Mouse (Mus musculus): ENCODE measurements at regions not wholly inside any gene's neighbourhood (a gene's known extent, or its start where the extent isn't known, plus 50 kb on each side); places are given as distances from the start of the nearest gene placed in this dataset.

DNA sequence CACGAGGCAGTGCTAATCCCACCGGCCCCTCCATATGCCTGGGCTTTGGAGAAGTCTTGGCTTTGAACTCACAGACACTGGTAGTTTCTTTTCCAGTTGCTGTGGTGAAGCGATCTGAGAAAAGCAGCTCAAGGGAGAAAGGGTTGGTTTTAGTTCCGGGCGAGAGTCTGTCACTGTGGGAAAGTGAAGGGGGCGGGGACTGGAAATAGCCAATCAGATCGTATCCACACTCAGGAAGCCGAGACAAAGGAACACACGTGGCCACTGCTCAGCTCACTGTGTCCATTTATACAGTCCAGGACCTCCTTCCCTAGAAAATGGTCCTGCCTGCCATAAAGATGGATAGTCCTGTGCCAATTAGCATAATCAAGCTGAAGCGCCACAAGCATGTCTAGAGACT, 57.2 kb upstream of the Tgfbr2 start:
- in situ Hi-C loops (cut with MboI; ENCODE audit: low sequenced_read_pairs in 2 of 2, unreplicated experiment in 2 of 2): no loop called here
- Histone ChIP-seq H3K36me3 (ENCODE audit: control insufficient read depth, insufficient read depth, low read length, poor library complexity, severe bottlenecking) (no peaks in the 10 kb centered on the region), H3K27ac (ENCODE audit: insufficient read depth, low read depth, low read length, poor library complexity, severe bottlenecking) (no peak overlapping the region), H3K9ac (ENCODE audit: insufficient read depth, low read depth, low read length, poor library complexity, severe bottlenecking) (no peak overlapping the region), H3K4me1 (ENCODE audit: control insufficient read depth in 2 of 2, insufficient read depth in 2 of 2, low read length in 2 of 2, poor library complexity in 1 of 2) (no peaks in the 10 kb centered on the region), H3K4me3 (ENCODE audit: insufficient read depth in 1 of 2, low read depth in 1 of 2, low read length in 2 of 2, poor library complexity in 1 of 2, severe bottlenecking in 1 of 2) (no peak overlapping the region), H3K9me3 (ENCODE audit: control insufficient read depth, insufficient read depth, low read depth, low read length) (no peaks in the 10 kb centered on the region)
- no peak for DNase-seq (ENCODE audit: low read depth, low spot score)
- no peak for TF ChIP-seq ZC3H11A (IDR thresholded peaks at IDR 0.05; ENCODE audit: borderline replicate concordance, low read depth, low read length)
- TF ChIP-seq HCFC1 (IDR thresholded peaks at IDR 0.05; ENCODE audit: borderline replicate concordance, insufficient read depth, low read length): no peak
- no peak for TF ChIP-seq CHD2 (IDR thresholded peaks at IDR 0.05; ENCODE audit: low read depth, low read length)
- TF ChIP-seq MAFK (IDR thresholded peaks at IDR 0.05; ENCODE audit: insufficient read depth, low read depth, low read length): no peak
- no peak for TF ChIP-seq ZNF384 (IDR thresholded peaks at IDR 0.05; ENCODE audit: low read depth, low read length)

DNA sequence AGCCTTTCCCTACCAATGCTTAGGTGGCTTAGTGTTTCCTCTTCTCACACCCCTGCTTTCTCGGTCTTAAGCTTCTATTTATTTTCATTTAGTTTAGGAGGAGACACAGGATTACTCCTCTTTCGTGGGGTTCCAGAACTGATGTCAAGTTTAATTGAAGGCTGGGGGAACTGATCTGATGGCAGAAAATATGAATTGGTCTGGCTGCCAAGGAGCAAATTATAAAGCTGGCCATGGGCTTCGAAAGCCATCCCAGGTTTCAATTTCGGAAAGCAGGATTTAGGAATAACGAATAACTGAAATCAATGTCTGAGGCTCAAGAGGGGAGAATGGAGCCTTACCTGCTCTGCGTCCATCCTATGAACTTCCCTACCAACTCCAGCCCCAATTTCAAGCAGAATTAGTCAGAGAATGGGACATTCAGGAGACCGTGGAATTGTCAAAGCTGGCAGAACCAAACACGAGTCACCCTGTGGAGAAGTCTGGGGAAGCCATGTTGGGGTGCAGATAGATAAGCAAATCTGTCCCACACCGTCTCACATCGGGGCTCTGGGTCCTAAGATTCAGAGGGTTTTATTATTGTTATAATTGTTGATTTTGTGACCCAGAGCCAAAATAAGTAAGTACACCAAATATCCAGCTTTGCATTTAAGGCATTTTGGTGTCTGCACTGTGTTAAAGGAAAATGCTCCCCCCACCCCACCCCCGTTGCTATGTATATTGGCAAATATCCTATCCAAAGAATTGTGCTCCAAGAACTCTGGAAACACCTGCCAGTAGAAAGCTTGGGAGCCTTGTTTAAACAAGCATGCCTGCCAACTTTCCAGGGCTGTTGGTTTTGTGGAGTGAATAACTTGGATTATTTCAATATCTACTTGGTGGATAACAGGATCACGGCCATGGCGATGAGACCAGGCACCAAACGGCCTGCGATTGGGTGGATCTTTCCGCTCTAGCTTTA, 56.5 kb upstream of the Tgfbr2 start:
- Histone ChIP-seq H3K36me3 (ENCODE audit: control insufficient read depth, insufficient read depth, low read length, poor library complexity, severe bottlenecking) (no peaks in the 10 kb centered on the region), H3K4me3 (ENCODE audit: insufficient read depth in 1 of 2, low read depth in 1 of 2, low read length in 2 of 2, poor library complexity in 1 of 2, severe bottlenecking in 1 of 2) (no peak overlapping the region), H3K9me3 (ENCODE audit: control insufficient read depth, insufficient read depth, low read depth, low read length) (no peaks in the 10 kb centered on the region), H3K4me1 (ENCODE audit: control insufficient read depth in 2 of 2, insufficient read depth in 2 of 2, low read length in 2 of 2, poor library complexity in 1 of 2) (no peaks in the 10 kb centered on the region), H3K9ac (ENCODE audit: insufficient read depth, low read depth, low read length, poor library complexity, severe bottlenecking) (no peak overlapping the region), H3K27ac (ENCODE audit: insufficient read depth, low read depth, low read length, poor library complexity, severe bottlenecking) (no peak overlapping the region)
- no peak for DNase-seq (ENCODE audit: low read depth, low spot score)
- in situ Hi-C loops (cut with MboI; ENCODE audit: low sequenced_read_pairs in 2 of 2, unreplicated experiment in 2 of 2): no loop called here
- TF ChIP-seq CHD2 (IDR thresholded peaks at IDR 0.05; ENCODE audit: low read depth, low read length) (no peak), ZNF384 (IDR thresholded peaks at IDR 0.05; ENCODE audit: low read depth, low read length) (no peak), MAFK (IDR thresholded peaks at IDR 0.05; ENCODE audit: insufficient read depth, low read depth, low read length) (no peak), ZC3H11A (IDR thresholded peaks at IDR 0.05; ENCODE audit: borderline replicate concordance, low read depth, low read length) (no peak), HCFC1 (IDR thresholded peaks at IDR 0.05; ENCODE audit: borderline replicate concordance, insufficient read depth, low read length) (no peak)

DNA sequence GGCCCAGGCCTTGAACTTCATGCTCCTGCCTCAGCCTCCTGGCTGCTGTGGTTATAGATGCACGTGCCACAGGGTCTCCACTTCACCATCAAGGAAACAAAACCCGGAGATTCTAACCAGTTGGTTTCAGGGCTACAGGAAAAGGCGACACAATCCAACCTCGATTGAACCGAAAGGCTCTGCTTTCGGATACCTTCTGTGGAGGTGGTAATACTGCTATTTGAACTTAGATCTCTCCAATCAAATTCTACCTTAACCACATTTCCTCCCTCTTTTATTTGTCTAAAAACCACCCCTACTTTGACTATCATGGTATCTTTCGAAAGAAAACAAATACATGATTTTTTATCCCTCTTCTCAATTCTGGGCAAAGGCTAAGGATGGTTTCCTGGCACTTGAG, 55.2 kb upstream of the Tgfbr2 start:
- in situ Hi-C loops (cut with MboI; ENCODE audit: low sequenced_read_pairs in 2 of 2, unreplicated experiment in 2 of 2): no loop called here
- no peak for TF ChIP-seq CHD2 (IDR thresholded peaks at IDR 0.05; ENCODE audit: low read depth, low read length)
- no peak for TF ChIP-seq MAFK (IDR thresholded peaks at IDR 0.05; ENCODE audit: insufficient read depth, low read depth, low read length)
- TF ChIP-seq ZC3H11A (IDR thresholded peaks at IDR 0.05; ENCODE audit: borderline replicate concordance, low read depth, low read length): no peak
- TF ChIP-seq HCFC1 (IDR thresholded peaks at IDR 0.05; ENCODE audit: borderline replicate concordance, insufficient read depth, low read length): no peak
- no peak for TF ChIP-seq ZNF384 (IDR thresholded peaks at IDR 0.05; ENCODE audit: low read depth, low read length)
- H3K36me3 ChIP-seq (ENCODE audit: control insufficient read depth, insufficient read depth, low read length, poor library complexity, severe bottlenecking): no peaks in the 10 kb centered on the region
- H3K9ac ChIP-seq (ENCODE audit: insufficient read depth, low read depth, low read length, poor library complexity, severe bottlenecking): no peak overlapping the region
- H3K27ac ChIP-seq (ENCODE audit: insufficient read depth, low read depth, low read length, poor library complexity, severe bottlenecking): no peak overlapping the region
- H3K9me3 ChIP-seq (ENCODE audit: control insufficient read depth, insufficient read depth, low read depth, low read length): no peaks in the 10 kb centered on the region
- DNase-seq (ENCODE audit: low read depth, low spot score): no peak
- H3K4me3 ChIP-seq (ENCODE audit: insufficient read depth in 1 of 2, low read depth in 1 of 2, low read length in 2 of 2, poor library complexity in 1 of 2, severe bottlenecking in 1 of 2): no peak overlapping the region
- H3K4me1 ChIP-seq (ENCODE audit: control insufficient read depth in 2 of 2, insufficient read depth in 2 of 2, low read length in 2 of 2, poor library complexity in 1 of 2): no peaks in the 10 kb centered on the region

DNA sequence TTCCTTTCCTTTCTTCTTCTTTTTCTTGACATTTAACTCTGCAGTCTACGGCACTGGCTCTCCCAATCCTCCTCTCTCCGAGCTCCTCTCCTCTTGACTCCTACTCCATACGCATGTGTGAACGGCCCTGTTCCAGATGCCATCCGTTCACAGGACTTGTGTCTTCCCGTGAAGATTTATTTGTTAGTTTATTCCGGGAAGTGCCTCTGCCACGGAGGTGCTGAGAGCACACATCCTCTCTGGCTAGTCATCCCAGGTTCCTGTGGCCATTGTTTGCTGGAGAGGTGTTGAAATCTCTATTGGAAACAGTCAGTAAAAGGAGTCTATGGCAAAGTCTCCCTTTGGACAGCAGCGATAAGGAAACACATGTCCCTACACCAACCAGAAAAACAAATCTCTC, 53.3 kb upstream of the Tgfbr2 start:
- no peak for DNase-seq (ENCODE audit: low read depth, low spot score)
- H3K4me1 ChIP-seq (ENCODE audit: control insufficient read depth in 2 of 2, insufficient read depth in 2 of 2, low read length in 2 of 2, poor library complexity in 1 of 2): no peaks in the 10 kb centered on the region
- H3K27ac ChIP-seq (ENCODE audit: insufficient read depth, low read depth, low read length, poor library complexity, severe bottlenecking): no peak overlapping the region
- H3K9ac ChIP-seq (ENCODE audit: insufficient read depth, low read depth, low read length, poor library complexity, severe bottlenecking): no peak overlapping the region
- H3K36me3 ChIP-seq (ENCODE audit: control insufficient read depth, insufficient read depth, low read length, poor library complexity, severe bottlenecking): no peaks in the 10 kb centered on the region
- H3K4me3 ChIP-seq (ENCODE audit: insufficient read depth in 1 of 2, low read depth in 1 of 2, low read length in 2 of 2, poor library complexity in 1 of 2, severe bottlenecking in 1 of 2): no peak overlapping the region
- in situ Hi-C loops (cut with MboI; ENCODE audit: low sequenced_read_pairs in 2 of 2, unreplicated experiment in 2 of 2): no loop called here
- TF ChIP-seq HCFC1 (IDR thresholded peaks at IDR 0.05; ENCODE audit: borderline replicate concordance, insufficient read depth, low read length) (no peak), ZNF384 (IDR thresholded peaks at IDR 0.05; ENCODE audit: low read depth, low read length) (no peak), ZC3H11A (IDR thresholded peaks at IDR 0.05; ENCODE audit: borderline replicate concordance, low read depth, low read length) (no peak), CHD2 (IDR thresholded peaks at IDR 0.05; ENCODE audit: low read depth, low read length) (no peak), MAFK (IDR thresholded peaks at IDR 0.05; ENCODE audit: insufficient read depth, low read depth, low read length) (no peak)
- H3K9me3 ChIP-seq (ENCODE audit: control insufficient read depth, insufficient read depth, low read depth, low read length): no peaks in the 10 kb centered on the region
